Mouse (Mus musculus) brain, adult 10 weeks (tissue): ENCODE results near the gene Pogk. TPM values are rescaled to one million over a fixed set of nuclear protein-coding genes. Genes with fewer than 3 reads are reported as not detected.

ENCODE experiments used
- polyA plus RNA-seq: library from polyadenylated mRNA; stranded (reverse); fragments of 350-450 nt; fragmentation: Illumina TruSeq; extraction: RNeasy Lipid Tissue Mini Kit (QIAGEN cat#74804); gene quantifications from one replicate; pipeline ENCODE4 v1.2.3, GENCODE M21; 2015; ENCODE audit warnings: low read depth, low replicate concordance

Gene Pogk
- polyA plus RNA-seq, result 31.7 TPM

GRCm38 (mm10) chr1:166409701-166410220 lies at the start of gene Pogk:
TSS of gene Pogk (minus strand) at chr1:166409863.

GRCm38 (mm10) chr1:166379013-166379629 lies 30.5 kb downstream of the Pogk start, which contains the start of gene Tada1:
TSS of gene Tada1 (plus strand) at chr1:166379097.

Other genes starting within 250 kb of the Pogk start
- gene Mael, start 171.1 kb downstream of the Pogk start, polyA plus RNA-seq, result 0.39 TPM
- 47.0 TPM for gene Ildr2, start 155.7 kb downstream of the Pogk start, polyA plus RNA-seq
- gene Tada1, start 30.8 kb downstream of the Pogk start, polyA plus RNA-seq, result 43.8 TPM
- gene Gm4846, start 87.7 kb upstream of the Pogk start, polyA plus RNA-seq, result not detected
- gene Gm4847, start 237.8 kb upstream of the Pogk start, polyA plus RNA-seq, result not detected